Mouse (Mus musculus) G1E (cell line): ENCODE results near the gene Cables2.

ENCODE experiments used
- CTCF ChIP-seq: IDR thresholded peaks from 2 replicates; pipeline ENCODE4 v1.5.1; 2012; ENCODE audit warnings: low read depth, low read length, inconsistent platforms, mixed read lengths
- POLR2AphosphoS5 ChIP-seq: IDR thresholded peaks from 2 replicates; pipeline ENCODE4 v1.6.1; 2012; ENCODE audit warnings: low read depth, low read length, inconsistent platforms; ENCODE audit not compliant: insufficient replicate concordance
- TAL1 ChIP-seq: conservative IDR thresholded peaks from 2 replicates; pipeline ENCODE4 v1.6.1; 2012; ENCODE audit warnings: low read depth, low read length, inconsistent platforms, mixed read lengths

DNA sequence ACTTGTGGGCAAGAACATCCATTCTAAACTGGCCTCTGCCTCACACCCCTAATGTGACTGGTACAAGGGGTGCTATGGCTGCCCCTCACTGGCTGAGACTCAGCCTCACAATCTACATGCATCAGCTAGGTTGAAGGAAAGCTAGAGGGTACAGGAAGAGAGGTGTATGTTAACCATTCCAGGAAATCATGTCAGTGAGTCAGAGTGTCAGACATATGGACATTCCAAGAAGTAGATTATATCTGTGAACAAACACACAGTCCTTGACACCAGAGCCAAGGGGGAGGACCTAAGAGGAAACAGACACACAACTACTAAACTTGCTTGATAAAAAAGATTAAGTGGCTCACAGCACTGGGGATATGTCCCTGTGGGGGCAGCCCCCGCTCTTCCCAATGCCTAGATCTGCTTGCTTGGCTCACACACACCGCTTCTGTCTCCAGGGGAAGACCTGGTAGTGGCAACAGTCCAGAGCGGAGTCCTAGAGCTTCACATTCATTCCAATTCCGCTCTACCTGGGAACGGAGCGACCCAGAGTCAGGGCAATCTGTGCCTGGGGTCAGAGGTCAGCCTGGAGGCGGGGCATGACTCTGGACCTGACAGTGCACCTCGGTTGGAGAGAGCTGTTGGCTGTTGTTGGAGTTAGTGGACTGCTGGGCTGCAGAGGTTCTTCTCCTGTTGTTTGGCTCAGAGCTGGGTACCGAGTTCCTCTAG lies 24.2 kb downstream of the Cables2 start:
- TF ChIP-seq CTCF (no peak), TAL1 (no peak), POLR2AphosphoS5 (no peak)
